Mouse (Mus musculus): Measurements from ENCODE around the gene Pak7. TPM values are rescaled to one million over a fixed set of nuclear protein-coding genes. Genes with fewer than 3 reads are reported as not detected.

Gene Pak7
- polyA plus RNA-seq (2017; shearing (Covaris generic)): under 1 TPM; 0.04 to 0.32 TPM

GRCm38 (mm10) chr2:136387181-136388131, at the start of gene Pak7:
TSS of gene Pak7 (minus strand) at chr2:136387967.

GRCm38 (mm10) chr2:136051688-136052289, 336.0 kb downstream of the Pak7 start, which contains the start of gene Lamp5:
TSS of gene Lamp5 (plus strand) at chr2:136052239.

Other genes with a start within 250 kb of the Pak7 start
- gene Ankef1, start 113.9 kb upstream of the Pak7 start, polyA plus RNA-seq (2017; shearing (Covaris generic)): under 1 TPM in 1 of 2 experiments, not detected in 1; 0.90 TPM

Measured in activated CD4-positive, CD25-positive, alpha-beta regulatory T cell (primary cell).